8 mouse cellular contexts compared by ENCODE assay signal in the genomic region with DNA sequence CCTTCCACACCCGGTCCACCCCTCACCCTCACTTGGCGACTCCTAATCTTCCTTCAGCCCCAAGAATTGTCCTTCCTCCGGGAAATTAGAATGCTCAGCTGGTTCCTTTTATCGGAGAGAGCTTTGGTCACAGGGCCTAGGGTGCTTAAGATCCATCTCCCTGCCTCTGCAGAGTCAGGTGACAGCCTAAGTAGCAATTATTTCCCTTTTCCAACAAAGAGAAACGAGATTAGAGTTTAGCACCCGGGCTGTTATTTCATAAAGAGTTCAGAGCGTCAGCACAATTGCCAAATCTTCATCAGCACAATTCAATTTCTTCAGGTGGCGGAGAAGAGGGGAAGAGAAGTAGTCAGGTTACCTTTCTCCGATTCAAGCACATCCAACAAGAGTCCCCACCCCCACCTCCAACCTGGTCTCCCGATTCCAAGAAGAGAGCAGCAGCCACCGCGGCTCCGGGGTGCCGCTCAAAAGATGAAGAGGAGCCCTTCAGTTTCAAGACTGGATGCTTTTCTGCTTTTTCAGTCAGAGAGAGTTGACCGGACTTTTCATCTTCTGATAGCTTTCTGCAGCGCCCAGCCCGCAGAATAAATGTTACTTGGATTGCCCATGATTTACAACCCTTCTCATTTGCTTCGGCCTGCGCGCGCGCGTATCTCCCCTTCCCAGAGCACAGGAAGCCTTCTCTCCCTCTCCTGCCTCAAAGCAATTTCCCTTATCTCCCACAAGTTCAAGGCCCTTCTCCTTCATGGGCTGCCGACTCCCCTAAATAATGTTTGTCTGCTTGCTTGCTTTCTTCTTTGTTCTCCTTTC. TPM values are rescaled to one million over a fixed set of nuclear protein-coding genes. Genes with fewer than 3 reads are reported as not detected.
DNase-seq lines count a peak whose midpoint lies in the region; ATAC-seq lines count a peak whose summit lies in the region.

No protein-coding gene starts in this region.

- peaks cover 24% of the 10 kb centered on the region for H3K4me1 ChIP-seq in embryonic facial prominence, embryonic 10.5 days
- peaks cover 27% of the 10 kb centered on the region; the same call in 1 of the 2 replicates for H3K4me1 ChIP-seq in intestine, embryonic 15.5 days (replicated peaks)
- peaks cover 14% of the 10 kb centered on the region; the same call in 1 of the 2 replicates for H3K4me1 ChIP-seq in neural tube, embryonic 12.5 days

- WGBS in embryonic facial prominence, embryonic 10.5 days, result 18% methylated on average over 24 of the region's 24 CpGs
- 15% methylated on average over 24 of the region's 24 CpGs for WGBS in intestine, embryonic 15.5 days
- WGBS in neural tube, embryonic 12.5 days, result 11% methylated on average over 24 of the region's 24 CpGs

- no peaks in the 10 kb centered on the region for H3K9me3 ChIP-seq in embryonic facial prominence, embryonic 10.5 days
- H3K9me3 ChIP-seq in intestine, embryonic 15.5 days, result no peaks in the 10 kb centered on the region
- H3K9me3 ChIP-seq in neural tube, embryonic 12.5 days, result no peaks in the 10 kb centered on the region

- H3K4me2 ChIP-seq in intestine, embryonic 15.5 days (replicated peaks), result peak overlapping the region; percentile 44
- peak overlapping the region; percentile 52 for H3K4me2 ChIP-seq in neural tube, embryonic 12.5 days (replicated peaks)

- peak overlapping the region; percentile 42 for H3K4me3 ChIP-seq in embryonic facial prominence, embryonic 10.5 days
- H3K4me3 ChIP-seq in intestine, embryonic 15.5 days (replicated peaks), result 0 out of 2 replicates have a peak overlapping the region, but pooled peaks have one; percentile 3
- no peak overlapping the region for H3K4me3 ChIP-seq in neural tube, embryonic 12.5 days

- H3K27ac ChIP-seq in embryonic facial prominence, embryonic 10.5 days (replicated peaks), result peak overlapping the region; percentile 54
- no peak overlapping the region for H3K27ac ChIP-seq in intestine, embryonic 15.5 days
- no peak overlapping the region for H3K27ac ChIP-seq in neural tube, embryonic 12.5 days

- no peak for ATAC-seq in intestine, embryonic 15.5 days
- peak; percentile 51; the same call in 1 of the 2 replicates for ATAC-seq in neural tube, embryonic 12.5 days (ENCODE audit: low FRiP score, low read depth)

- no peaks in the 10 kb centered on the region for H3K36me3 ChIP-seq in embryonic facial prominence, embryonic 10.5 days (replicated peaks)
- no peaks in the 10 kb centered on the region for H3K36me3 ChIP-seq in intestine, embryonic 15.5 days
- no peaks in the 10 kb centered on the region for H3K36me3 ChIP-seq in neural tube, embryonic 12.5 days

- no peak overlapping the region for H3K9ac ChIP-seq in intestine, embryonic 15.5 days
- H3K9ac ChIP-seq in neural tube, embryonic 12.5 days, result peak overlapping the region; percentile 48

- DNase-seq in kidney, postnatal 4 days, result peak; percentile 32 to 49
- no peak for DNase-seq in kidney, postnatal 25 days
- DNase-seq in embryonic facial prominence, embryonic 10.5 days (ENCODE audit: low spot score), result peak; percentile 39
- DNase-seq in natural killer cell, adult 2 months (ENCODE audit: low spot score in 2 of 2), result no peak
- no peak for DNase-seq in left cerebral cortex, adult 9 months (ENCODE audit: low spot score in 2 of 2)
- no peak for DNase-seq in layer of hippocampus, adult 8-10 months (ENCODE audit: low spot score in 2 of 2)

- H3K27me3 ChIP-seq in embryonic facial prominence, embryonic 10.5 days (replicated peaks; ENCODE audit: low read depth, poor library complexity, severe bottlenecking), result peaks cover 14% of the 10 kb centered on the region; the same call in 1 of the 2 replicates
- no peaks in the 10 kb centered on the region for H3K27me3 ChIP-seq in intestine, embryonic 15.5 days (replicated peaks)
- no peaks in the 10 kb centered on the region for H3K27me3 ChIP-seq in neural tube, embryonic 12.5 days (replicated peaks)

RNA-seq across cellular contexts. Expression of gene Atp2c1, which starts 26.7 kb away (rescaled TPM):
- 58.8 and 59.3 TPM in 2 replicates for polyA plus RNA-seq in embryonic facial prominence, embryonic 10.5 days (2016; fragmentation: Nextera tagmentation; extraction: Ambion mirVana)
- polyA plus RNA-seq in intestine, embryonic 15.5 days (2015; fragmentation: Nextera tagmentation; extraction: Ambion mirVana), result 47.0 and 57.0 TPM in 2 replicates
- polyA plus RNA-seq in neural tube, embryonic 12.5 days (2016; fragmentation: Nextera tagmentation; extraction: Ambion mirVana), result 89.4 and 100 TPM in 2 replicates
- 100 to 1,000 TPM; 215 to 254 (median 238) TPM for total RNA-seq in layer of hippocampus, adult 8-10 months (2022)

Comparison
In these comparisons a context has a peak if more than half of its experiments do, and no peak if none do; other contexts are left out.
1. DNase-seq: peak in kidney, postnatal 4 days (2 of 2) and embryonic facial prominence, embryonic 10.5 days (single experiment); none in kidney, postnatal 25 days (0 of 2), natural killer cell, adult 2 months (0 of 2), left cerebral cortex, adult 9 months (0 of 2) and layer of hippocampus, adult 8-10 months (0 of 2).